Mouse (Mus musculus) heart, embryonic 14.5 days (tissue): Measurements from ENCODE around the gene Cckar. TPM values are rescaled to one million over a fixed set of nuclear protein-coding genes. Genes with fewer than 3 reads are reported as not detected.

Source experiments
- ATAC-seq: fragments of 200-750 bp; cut with Nextera tagmentation; 2 replicates; pipeline ENCODE4 v1.8.0; 2017; ENCODE audit warnings: low read depth, moderate TSS enrichment; ENCODE audit not compliant: insufficient number of reproducible peaks, insufficient read depth, low FRiP score
- H3K27ac ChIP-seq, 2 experiments: fragments of 200-500 bp in 1 of 2; fragments of 300-500 bp in 1 of 2; sonication (generic) in 1 of 2; replicated peaks in 1 of 2; 2 replicates each; pipeline ENCODE4 v1.5.1; 2012 to 2014; ENCODE audit warnings: low read depth in 2 of 2, low read length in 2 of 2, control low read depth in 1 of 2, mild to moderate bottlenecking in 1 of 2, mixed read lengths in 1 of 2; ENCODE audit not compliant: control insufficient read depth in 1 of 2, insufficient read depth in 1 of 2
- H3K27me3 ChIP-seq: fragments of 300-500 bp; sonication (generic); 2 replicates; pipeline ENCODE4 v1.6.1; 2014; ENCODE audit warnings: mild to moderate bottlenecking, low read length, control low read depth; ENCODE audit not compliant: control insufficient read depth, insufficient read depth
- H3K36me3 ChIP-seq: fragments of 300-500 bp; sonication (generic); 2 replicates; pipeline ENCODE4 v1.6.1; 2014; ENCODE audit warnings: mild to moderate bottlenecking, control low read depth, low read length, mixed read lengths; ENCODE audit not compliant: control insufficient read depth, insufficient read depth
- H3K4me1 ChIP-seq, 2 experiments: fragments of 200-500 bp in 1 of 2; fragments of 300-500 bp in 1 of 2; sonication (generic) in 1 of 2; 2 replicates each; pipeline ENCODE4 v1.6.1; 2012 to 2014; ENCODE audit warnings: low read length in 2 of 2, control low read depth in 1 of 2, mixed read lengths in 1 of 2; ENCODE audit not compliant: control insufficient read depth in 2 of 2, insufficient read depth in 2 of 2
- H3K4me2 ChIP-seq: fragments of 300-500 bp; sonication (generic); 2 replicates; pipeline ENCODE4 v1.6.1; 2014; ENCODE audit warnings: mild to moderate bottlenecking, low read length
- H3K4me3 ChIP-seq, 2 experiments: fragments of 200-500 bp in 1 of 2; fragments of 300-500 bp in 1 of 2; sonication (generic) in 1 of 2; 2 replicates each; pipeline ENCODE4 v1.5.1; 2012 to 2014; ENCODE audit warnings: low read length in 2 of 2, mild to moderate bottlenecking in 2 of 2, control low read depth in 1 of 2, low read depth in 1 of 2, moderate library complexity in 1 of 2; ENCODE audit not compliant: control insufficient read depth in 1 of 2, insufficient read depth in 1 of 2
- H3K9ac ChIP-seq: fragments of 300-500 bp; sonication (generic); 2 replicates; pipeline ENCODE4 v1.6.1; 2014; ENCODE audit warnings: mild to moderate bottlenecking, low read length
- H3K9me3 ChIP-seq: fragments of 300-500 bp; sonication (generic); 2 replicates; pipeline ENCODE4 v1.6.1; 2016; ENCODE audit warnings: low read length, control low read depth; ENCODE audit not compliant: control insufficient read depth
- WGBS: fragments of 180-500 bp; shearing (Covaris S2); extraction: QIAGEN DNeasy Blood & Tissue Kit; methylation state at CpG from one replicate; pipeline ENCODE4 v1.1.7; 2014; 5-methylcytosine and 5-hydroxymethylcytosine counted together
- polyA plus RNA-seq: library from polyadenylated mRNA; unstranded; fragments of >200 nt; fragmentation: Nextera tagmentation; extraction: Ambion mirVana; gene quantifications from 2 replicates; pipeline ENCODE4 v1.2.1, GENCODE M21; 2014

The Cckar gene
- polyA plus RNA-seq, result 1.4 and 1.8 TPM in 2 replicates

- ATAC-seq, result no peak
- peaks cover 0 to 2% of the 10 kb centered on the region in 2 experiments; a peak in 1 of 4 replicates for H3K4me1 ChIP-seq
- H3K27me3 ChIP-seq, result no peaks in the 10 kb centered on the region
- H3K36me3 ChIP-seq, result no peaks in the 10 kb centered on the region
- H3K9me3 ChIP-seq, result no peaks in the 10 kb centered on the region
- WGBS, result 61% methylated on average over 11 of the region's 11 CpGs
- no peak within 1 kb of the TSS for H3K4me3 ChIP-seq
- H3K27ac ChIP-seq, result no peak within 1 kb of the TSS
- no peak within 1 kb of the TSS for H3K9ac ChIP-seq
- H3K4me2 ChIP-seq, result no peak within 1 kb of the TSS
Measured at GRCm38 (mm10) chr5:53707235-53708177, at the start of gene Cckar. Gene Cckar, minus strand, starts transcription at chr5:53707705.

- no peaks in the 10 kb centered on the region for H3K4me1 ChIP-seq
- H3K27me3 ChIP-seq, result no peaks in the 10 kb centered on the region
- H3K4me3 ChIP-seq, result no peak overlapping the region
- H3K27ac ChIP-seq, result no peak overlapping the region
- H3K9ac ChIP-seq, result no peak overlapping the region
- H3K4me2 ChIP-seq, result no peak overlapping the region
- H3K36me3 ChIP-seq, result no peaks in the 10 kb centered on the region
- 70% methylated on average over 2 of the region's 2 CpGs for WGBS
- no peaks in the 10 kb centered on the region for H3K9me3 ChIP-seq
- no peak for ATAC-seq
Measured at GRCm38 (mm10) chr5:53744061-53744460, 36.6 kb upstream of the Cckar start.

- Histone ChIP-seq H3K4me1 (no peaks in the 10 kb centered on the region), H3K4me3 (no peak overlapping the region), H3K4me2 (no peak overlapping the region), H3K36me3 (no peaks in the 10 kb centered on the region), H3K27me3 (0 out of 2 replicates have a peak, but pooled peaks cover 9% of the 10 kb centered on the region), H3K9ac (no peak overlapping the region), H3K27ac (no peak overlapping the region), H3K9me3 (no peaks in the 10 kb centered on the region)
- ATAC-seq, result no peak
- 74% methylated on average over 10 of the region's 10 CpGs for WGBS
Measured at GRCm38 (mm10) chr5:53732933-53733332, 25.4 kb upstream of the Cckar start.

GRCm38 (mm10) chr5:53727606-53728005 is 20.1 kb upstream of the Cckar start:
- ATAC-seq, result no peak
- H3K9me3 ChIP-seq, result no peaks in the 10 kb centered on the region

GRCm38 (mm10) chr5:53726011-53726410 is 18.5 kb upstream of the Cckar start:
- 24% methylated on average over 5 of the region's 5 CpGs for WGBS
- H3K4me2 ChIP-seq, result no peak overlapping the region
- no peaks in the 10 kb centered on the region for H3K9me3 ChIP-seq
- H3K27ac ChIP-seq, result no peak overlapping the region
- ATAC-seq, result 0 out of 2 replicates have a peak, but pooled peaks have one; percentile 31
- H3K36me3 ChIP-seq, result no peaks in the 10 kb centered on the region
- 0 out of 2 replicates have a peak, but pooled peaks cover 4% of the 10 kb centered on the region for H3K27me3 ChIP-seq
- H3K4me3 ChIP-seq, result no peak overlapping the region
- H3K9ac ChIP-seq, result no peak overlapping the region
- peaks cover 0 to 6% of the 10 kb centered on the region in 2 experiments; a peak in 1 of 4 replicates for H3K4me1 ChIP-seq

More at GRCm38 (mm10) chr5:53727606-53728005, 20.1 kb upstream of the Cckar start:
- Histone ChIP-seq H3K36me3 (no peaks in the 10 kb centered on the region), H3K4me3 (no peak overlapping the region), H3K27ac (no peak overlapping the region), H3K4me2 (no peak overlapping the region), H3K9ac (no peak overlapping the region), H3K4me1 (peaks cover 0 to 6% of the 10 kb centered on the region in 2 experiments; a peak in 1 of 4 replicates), H3K27me3 (0 out of 2 replicates have a peak, but pooled peaks cover 4% of the 10 kb centered on the region)
- WGBS, result 79% methylated on average over 3 of the region's 3 CpGs

- Histone ChIP-seq H3K27ac (no peak overlapping the region), H3K4me3 (no peak overlapping the region), H3K4me2 (no peak overlapping the region), H3K9ac (no peak overlapping the region), H3K4me1 (no peaks in the 10 kb centered on the region), H3K36me3 (no peaks in the 10 kb centered on the region), H3K27me3 (no peaks in the 10 kb centered on the region), H3K9me3 (no peaks in the 10 kb centered on the region)
- 44% methylated on average over 5 of the region's 5 CpGs for WGBS
- no peak for ATAC-seq
Measured at GRCm38 (mm10) chr5:53716462-53716861, 9.0 kb upstream of the Cckar start.

GRCm38 (mm10) chr5:53711277-53711676 is 3.8 kb upstream of the Cckar start:
- Histone ChIP-seq H3K9me3 (no peaks in the 10 kb centered on the region), H3K4me3 (no peak overlapping the region), H3K36me3 (no peaks in the 10 kb centered on the region), H3K27ac (no peak overlapping the region), H3K4me2 (no peak overlapping the region), H3K27me3 (no peaks in the 10 kb centered on the region), H3K4me1 (peaks cover 0 to 2% of the 10 kb centered on the region in 2 experiments; a peak in 1 of 4 replicates), H3K9ac (no peak overlapping the region)
- WGBS, result 60% methylated on average over 9 of the region's 9 CpGs
- ATAC-seq, result no peak
